Mouse (Mus musculus) MEL (cell line): Measurements from ENCODE around the gene Zfp74. TPM values are rescaled to one million over a fixed set of nuclear protein-coding genes. Genes with fewer than 3 reads are reported as not detected.

Source experiments
- DNase-seq: peaks from one replicate; pipeline ENCODE4 v3.0.0; 2011; ENCODE audit warnings: low read depth, low spot score
- H3K27ac ChIP-seq: 2 replicates; pipeline ENCODE4 v1.5.1; 2012; ENCODE audit warnings: low read depth, mild to moderate bottlenecking, control low read depth, low read length, moderate library complexity; ENCODE audit not compliant: control insufficient read depth
- H3K27me3 ChIP-seq, 2 experiments: fragments of 150-350 bp in 1 of 2; sonication (generic) in 1 of 2; 2 replicates each; pipeline ENCODE4 v1.6.1; 2012; ENCODE audit warnings: low read length in 2 of 2, mild to moderate bottlenecking in 2 of 2, improper control_type of control experiment in 1 of 2, moderate library complexity in 1 of 2; ENCODE audit not compliant: insufficient read depth in 2 of 2, control insufficient read depth in 1 of 2
- H3K36me3 ChIP-seq, 2 experiments: 2 replicates each; pipeline ENCODE4 v1.6.1; 2012 to 2014; ENCODE audit warnings: low read length in 2 of 2, improper control_type of control experiment in 1 of 2, inconsistent platforms in 1 of 2, mild to moderate bottlenecking in 1 of 2; ENCODE audit not compliant: insufficient read depth in 2 of 2, control insufficient read depth in 1 of 2
- H3K4me1 ChIP-seq, 2 experiments: fragments of 150-350 bp in 1 of 2; sonication (generic) in 1 of 2; 2 replicates each; pipeline ENCODE4 v1.6.1; 2012; ENCODE audit warnings: low read length in 2 of 2, improper control_type of control experiment in 1 of 2, mild to moderate bottlenecking in 1 of 2; ENCODE audit not compliant: insufficient read depth in 2 of 2, control insufficient read depth in 1 of 2
- H3K4me3 ChIP-seq, 2 experiments: fragments of 150-350 bp in 1 of 2; sonication (generic) in 1 of 2; 2 replicates each; pipeline ENCODE4 v1.5.1; 2012; ENCODE audit warnings: low read depth in 2 of 2, low read length in 2 of 2, mild to moderate bottlenecking in 2 of 2, moderate library complexity in 2 of 2, control low read depth in 1 of 2, improper control_type of control experiment in 1 of 2; ENCODE audit not compliant: control insufficient read depth in 1 of 2, insufficient read depth in 1 of 2
- H3K79me2 ChIP-seq: 2 replicates; pipeline ENCODE4 v1.6.1; 2012; ENCODE audit warnings: mild to moderate bottlenecking, low read length, moderate library complexity; ENCODE audit not compliant: control insufficient read depth, poor library complexity, insufficient read depth
- H3K9ac ChIP-seq: 2 replicates; pipeline ENCODE4 v1.6.1; 2012; ENCODE audit warnings: low read depth, mild to moderate bottlenecking, control low read depth, low read length, moderate library complexity; ENCODE audit not compliant: control insufficient read depth, poor library complexity, severe bottlenecking
- H3K9me3 ChIP-seq: fragments of 150-350 bp; sonication (generic); replicated peaks from 2 replicates; pipeline ENCODE4 v1.6.1; 2012; ENCODE audit warnings: mild to moderate bottlenecking, low read length, improper control_type of control experiment, moderate library complexity; ENCODE audit not compliant: insufficient read depth
- CTCF ChIP-seq, 3 experiments: IDR thresholded peaks in 2 of 3; conservative IDR thresholded peaks in 1 of 3; 2 replicates each; pipeline ENCODE4 v1.5.1; 2011 to 2012; ENCODE audit warnings: low read length in 3 of 3, low read depth in 2 of 3, mild to moderate bottlenecking in 2 of 3, improper control_type of control experiment in 1 of 3, inconsistent platforms in 1 of 3, mixed read lengths in 1 of 3, moderate library complexity in 1 of 3; ENCODE audit not compliant: control insufficient read depth in 1 of 3, insufficient read depth in 1 of 3, poor library complexity in 1 of 3, severe bottlenecking in 1 of 3
- ELF1 ChIP-seq: IDR thresholded peaks from 2 replicates; pipeline ENCODE4 v1.6.1; 2014; ENCODE audit warnings: low read depth, mild to moderate bottlenecking, inconsistent platforms, low read length, improper control_type of control experiment, moderate library complexity
- EP300 ChIP-seq, 2 experiments: IDR thresholded peaks; 2 replicates each; pipeline ENCODE4 v1.6.1; 2011; ENCODE audit warnings: improper control_type of control experiment in 2 of 2, low read length in 2 of 2, low read depth in 1 of 2, mild to moderate bottlenecking in 1 of 2
- GABPA ChIP-seq: IDR thresholded peaks from 2 replicates; pipeline ENCODE4 v1.6.1; 2012; ENCODE audit warnings: low read depth, mild to moderate bottlenecking, inconsistent platforms, low read length, improper control_type of control experiment, moderate library complexity
- GATA1 ChIP-seq: IDR thresholded peaks from 2 replicates; pipeline ENCODE4 v1.6.1; 2011; ENCODE audit warnings: low read depth, low read length, improper control_type of control experiment
- MAFK ChIP-seq: IDR thresholded peaks from 2 replicates; pipeline ENCODE4 v1.6.1; 2011; ENCODE audit warnings: low read depth, mild to moderate bottlenecking, low read length, improper control_type of control experiment, borderline replicate concordance
- MAX ChIP-seq: IDR thresholded peaks from 2 replicates; pipeline ENCODE4 v1.6.1; 2011; ENCODE audit warnings: low read length, improper control_type of control experiment
- MAZ ChIP-seq: IDR thresholded peaks from 2 replicates; pipeline ENCODE4 v1.6.1; 2012; ENCODE audit warnings: low read depth, mild to moderate bottlenecking, inconsistent platforms, low read length, improper control_type of control experiment
- MXI1 ChIP-seq: IDR thresholded peaks from 2 replicates; pipeline ENCODE4 v1.6.1; 2011; ENCODE audit warnings: mild to moderate bottlenecking, low read depth, low read length, improper control_type of control experiment
- MYB ChIP-seq: IDR thresholded peaks from 2 replicates; pipeline ENCODE4 v1.6.1; 2011; ENCODE audit warnings: mild to moderate bottlenecking, low read depth, low read length, improper control_type of control experiment
- POLR2A ChIP-seq, 2 experiments: IDR thresholded peaks; 2 replicates each; pipeline ENCODE4 v1.6.1; 2011 to 2012; ENCODE audit warnings: low read length in 2 of 2, mild to moderate bottlenecking in 2 of 2, control low read depth in 1 of 2, improper control_type of control experiment in 1 of 2, low read depth in 1 of 2, moderate library complexity in 1 of 2; ENCODE audit not compliant: control insufficient read depth in 1 of 2, insufficient read depth in 1 of 2, poor library complexity in 1 of 2
- POLR2AphosphoS5 ChIP-seq: IDR thresholded peaks from 2 replicates; pipeline ENCODE4 v1.6.1; 2012; ENCODE audit warnings: low read depth, borderline replicate concordance, mild to moderate bottlenecking, inconsistent platforms, low read length, moderate library complexity, mixed read lengths
- RAD21 ChIP-seq: IDR thresholded peaks from 2 replicates; pipeline ENCODE4 v1.6.1; 2011; ENCODE audit warnings: mild to moderate bottlenecking, low read depth, low read length, improper control_type of control experiment
- RCOR1 ChIP-seq: IDR thresholded peaks from 2 replicates; pipeline ENCODE4 v1.6.1; 2012; ENCODE audit warnings: low read depth, mild to moderate bottlenecking, inconsistent platforms, low read length, improper control_type of control experiment
- SIN3A ChIP-seq: IDR thresholded peaks from 2 replicates; pipeline ENCODE4 v1.6.1; 2012; ENCODE audit warnings: low read length, improper control_type of control experiment, inconsistent platforms
- TBP ChIP-seq: IDR thresholded peaks from 2 replicates; pipeline ENCODE4 v1.8.0; 2011; ENCODE audit warnings: low read depth, low read length, improper control_type of control experiment
- USF1 ChIP-seq: IDR thresholded peaks from 2 replicates; pipeline ENCODE4 v1.6.1; 2014; ENCODE audit warnings: low read depth, mild to moderate bottlenecking, inconsistent platforms, low read length, improper control_type of control experiment, moderate library complexity
- ZC3H11A ChIP-seq: IDR thresholded peaks from 2 replicates; pipeline ENCODE4 v1.6.1; 2012; ENCODE audit warnings: low read depth, mild to moderate bottlenecking, inconsistent platforms, low read length, improper control_type of control experiment
- polyA plus RNA-seq, 2 experiments: library from polyadenylated mRNA; stranded (reverse) in 1 of 2; unstranded in 1 of 2; fragments of >175 nt in 1 of 2; fragments of >200 nt in 1 of 2; gene quantifications; 2 replicates each; pipeline versions ENCODE4 v1.2.1 to v1.2.4; 2012; ENCODE audit warnings: low replicate concordance in 2 of 2, low read depth in 1 of 2; ENCODE audit not compliant: insufficient read length in 2 of 2, insufficient read depth in 1 of 2, missing spikeins in 1 of 2
- total RNA-seq: library from RNA; depleted of rRNA; stranded (reverse); fragments of 300-350 nt; gene quantifications from 2 replicates; pipeline ENCODE4 v1.2.3, GENCODE M21; 2012

The Zfp74 gene
- total and polyA plus RNA-seq, 3 experiments: 4.8 to 9.4 TPM; not detected in 1

DNA sequence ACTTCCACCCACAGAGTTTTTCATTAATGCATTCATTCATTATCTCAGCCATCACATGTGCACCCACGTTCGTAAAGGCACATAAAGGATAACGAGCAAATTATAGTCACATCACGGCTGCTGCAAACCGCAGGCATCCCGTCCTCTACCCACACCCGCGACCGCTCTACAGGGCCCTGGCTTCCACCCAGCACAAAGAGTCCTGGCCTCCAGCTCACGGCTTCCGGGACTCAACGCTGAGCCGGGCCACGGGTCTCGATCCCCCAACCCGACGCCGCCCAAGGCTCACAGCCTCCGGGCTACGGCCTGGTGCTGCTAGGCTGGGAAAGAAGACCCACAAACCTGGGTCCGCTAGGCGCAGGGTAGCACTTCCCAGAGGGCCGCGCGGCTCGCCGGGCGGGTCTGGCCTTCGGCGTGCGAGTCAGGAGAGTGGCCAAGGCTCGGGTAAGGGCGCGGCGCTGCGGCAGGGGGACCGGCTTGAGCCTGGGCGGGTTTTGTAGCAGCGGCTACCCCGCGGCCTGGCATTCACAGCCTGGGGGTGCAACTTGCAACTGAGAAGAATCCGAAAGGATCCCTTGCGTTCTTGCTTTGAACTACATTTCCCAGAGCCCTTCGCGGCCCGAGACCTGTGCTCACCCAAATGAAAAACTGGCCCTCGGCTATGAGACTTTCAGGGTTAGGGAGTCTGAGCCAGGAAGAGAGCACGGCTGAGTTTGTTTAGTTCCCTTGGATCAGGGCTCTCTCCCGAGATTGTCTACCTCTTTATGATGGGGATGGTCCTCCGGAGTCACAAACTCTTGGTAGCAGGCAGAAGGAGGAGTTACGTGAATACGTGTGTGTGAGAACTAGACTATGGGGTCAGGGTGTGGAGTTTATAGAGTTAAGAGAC, at the start of gene Zfp74 (continued):
- TF ChIP-seq CTCF (IDR thresholded peaks at IDR 0.05 in 2 of 3, conservative IDR thresholded peaks at IDR 0.05 in 1 of 3; ENCODE audit: control insufficient read depth in 1 of 3, insufficient read depth in 1 of 3, low read depth in 2 of 3, low read length in 3 of 3, poor library complexity in 1 of 3, severe bottlenecking in 1 of 3) (0 out of 6 replicates have a peak, but pooled peaks of 1 of the 3 experiments have one; percentile 2), POLR2AphosphoS5 (no peak), USF1 (peak; percentile 33; the same call in 1 of the 2 replicates), MAX (peak; percentile 65; the same call in 1 of the 2 replicates), MAFK (no peak), EP300 (IDR thresholded peaks at IDR 0.05; ENCODE audit: low read depth in 1 of 2, low read length in 2 of 2) (peak in 1 of 2 experiments; percentile 35; a peak in 2 of 4 replicates)

DNA sequence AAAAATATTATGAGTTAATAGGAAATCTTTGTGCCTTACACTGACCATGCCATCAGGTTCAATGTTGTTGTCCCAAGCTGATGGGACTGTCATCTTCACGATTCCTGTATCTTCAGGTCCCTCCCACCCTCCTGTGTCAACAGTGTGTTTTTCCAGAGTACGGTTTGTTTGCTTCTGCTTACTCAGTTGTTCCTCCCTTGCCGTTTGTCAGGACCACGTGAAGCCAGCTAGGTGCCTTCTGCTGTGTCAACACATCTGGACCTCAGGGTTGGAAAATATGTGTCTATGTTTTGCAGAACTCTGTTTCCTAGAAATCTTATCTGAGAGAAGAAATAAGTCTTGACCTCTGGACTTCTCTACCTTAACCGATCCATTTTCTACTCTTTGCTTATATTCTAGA, 46.7 kb upstream of the Zfp74 start:
- Histone ChIP-seq H3K4me3 (no peak overlapping the region), H3K9me3 (no peaks in the 10 kb centered on the region), H3K36me3 (no peaks in the 10 kb centered on the region; a peak in 2 of 4 replicates), H3K27me3 (no peaks in the 10 kb centered on the region), H3K27ac (no peak overlapping the region), H3K4me1 (no peaks in the 10 kb centered on the region), H3K79me2 (no peaks in the 10 kb centered on the region), H3K9ac (no peak overlapping the region)
- DNase-seq: no peak
- TF ChIP-seq MYB: no peak
- no peak for TF ChIP-seq TBP
- no peak for TF ChIP-seq SIN3A
- no peak for TF ChIP-seq RAD21
- no peak for TF ChIP-seq GATA1
- no peak for TF ChIP-seq POLR2A (IDR thresholded peaks at IDR 0.05; ENCODE audit: control insufficient read depth in 1 of 2, insufficient read depth in 1 of 2, low read depth in 1 of 2, low read length in 2 of 2, poor library complexity in 1 of 2)
- no peak for TF ChIP-seq MXI1
- no peak for TF ChIP-seq MAZ

DNA sequence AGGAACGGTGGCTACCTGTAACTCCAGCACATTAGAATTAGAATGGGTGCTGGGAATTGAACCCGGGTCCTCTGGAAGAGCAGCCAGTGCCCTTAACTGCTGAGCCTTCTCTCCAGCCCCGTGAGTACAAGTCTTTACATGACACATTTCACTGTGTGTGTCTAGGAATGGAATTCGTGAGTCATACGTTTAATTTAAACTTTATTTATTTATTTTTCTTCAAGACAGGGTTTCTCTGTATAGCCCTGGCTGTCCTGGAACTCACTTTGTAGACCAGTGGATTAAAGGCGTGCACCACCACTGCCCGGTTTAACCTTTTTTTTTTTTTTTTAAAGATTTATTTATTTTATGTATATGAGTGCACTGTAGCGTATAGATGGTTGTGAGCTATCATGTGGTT, 41.2 kb upstream of the Zfp74 start:
- H3K9ac ChIP-seq: no peak overlapping the region
- no peaks in the 10 kb centered on the region for H3K9me3 ChIP-seq
- H3K27me3 ChIP-seq: no peaks in the 10 kb centered on the region
- TF ChIP-seq TBP (no peak), MAZ (no peak), RCOR1 (no peak), ELF1 (no peak), RAD21 (no peak), ZC3H11A (no peak), GABPA (no peak), POLR2AphosphoS5 (no peak)
- DNase-seq: no peak
- H3K27ac ChIP-seq: no peak overlapping the region
- H3K4me1 ChIP-seq: no peaks in the 10 kb centered on the region
- H3K36me3 ChIP-seq: peaks cover 0 to 4% of the 10 kb centered on the region in 2 experiments; a peak in 3 of 4 replicates
- no peak overlapping the region for H3K4me3 ChIP-seq
- H3K79me2 ChIP-seq: no peaks in the 10 kb centered on the region; the same call in 1 of the 2 replicates
